Mouse (Mus musculus) MEL (cell line): Measurements from ENCODE around the gene Zp3. TPM values are rescaled to one million over a fixed set of nuclear protein-coding genes. Genes with fewer than 3 reads are reported as not detected.

Source experiments
- DNase-seq: peaks from one replicate; pipeline ENCODE4 v3.0.0; 2011; ENCODE audit warnings: low read depth, low spot score
- H3K27ac ChIP-seq: 2 replicates; pipeline ENCODE4 v1.5.1; 2012; ENCODE audit warnings: low read depth, mild to moderate bottlenecking, control low read depth, low read length, moderate library complexity; ENCODE audit not compliant: control insufficient read depth
- H3K27me3 ChIP-seq, 2 experiments: fragments of 150-350 bp in 1 of 2; sonication (generic) in 1 of 2; 2 replicates each; pipeline ENCODE4 v1.6.1; 2012; ENCODE audit warnings: low read length in 2 of 2, mild to moderate bottlenecking in 2 of 2, improper control_type of control experiment in 1 of 2, moderate library complexity in 1 of 2; ENCODE audit not compliant: insufficient read depth in 2 of 2, control insufficient read depth in 1 of 2
- H3K36me3 ChIP-seq, 2 experiments: 2 replicates each; pipeline ENCODE4 v1.6.1; 2012 to 2014; ENCODE audit warnings: low read length in 2 of 2, improper control_type of control experiment in 1 of 2, inconsistent platforms in 1 of 2, mild to moderate bottlenecking in 1 of 2; ENCODE audit not compliant: insufficient read depth in 2 of 2, control insufficient read depth in 1 of 2
- H3K4me1 ChIP-seq, 2 experiments: fragments of 150-350 bp in 1 of 2; sonication (generic) in 1 of 2; 2 replicates each; pipeline ENCODE4 v1.6.1; 2012; ENCODE audit warnings: low read length in 2 of 2, improper control_type of control experiment in 1 of 2, mild to moderate bottlenecking in 1 of 2; ENCODE audit not compliant: insufficient read depth in 2 of 2, control insufficient read depth in 1 of 2
- H3K4me3 ChIP-seq, 2 experiments: fragments of 150-350 bp in 1 of 2; sonication (generic) in 1 of 2; 2 replicates each; pipeline ENCODE4 v1.5.1; 2012; ENCODE audit warnings: low read depth in 2 of 2, low read length in 2 of 2, mild to moderate bottlenecking in 2 of 2, moderate library complexity in 2 of 2, control low read depth in 1 of 2, improper control_type of control experiment in 1 of 2; ENCODE audit not compliant: control insufficient read depth in 1 of 2, insufficient read depth in 1 of 2
- H3K79me2 ChIP-seq: 2 replicates; pipeline ENCODE4 v1.6.1; 2012; ENCODE audit warnings: mild to moderate bottlenecking, low read length, moderate library complexity; ENCODE audit not compliant: control insufficient read depth, poor library complexity, insufficient read depth
- H3K9ac ChIP-seq: 2 replicates; pipeline ENCODE4 v1.6.1; 2012; ENCODE audit warnings: low read depth, mild to moderate bottlenecking, control low read depth, low read length, moderate library complexity; ENCODE audit not compliant: control insufficient read depth, poor library complexity, severe bottlenecking
- H3K9me3 ChIP-seq: fragments of 150-350 bp; sonication (generic); replicated peaks from 2 replicates; pipeline ENCODE4 v1.6.1; 2012; ENCODE audit warnings: mild to moderate bottlenecking, low read length, improper control_type of control experiment, moderate library complexity; ENCODE audit not compliant: insufficient read depth
- CHD1 ChIP-seq: IDR thresholded peaks from 2 replicates; pipeline ENCODE4 v1.6.1; 2012; ENCODE audit warnings: low read depth, mild to moderate bottlenecking, inconsistent platforms, low read length, improper control_type of control experiment
- CHD2 ChIP-seq: IDR thresholded peaks from 2 replicates; pipeline ENCODE4 v1.6.1; 2011; ENCODE audit warnings: low read length, improper control_type of control experiment
- CTCF ChIP-seq, 3 experiments: IDR thresholded peaks in 2 of 3; conservative IDR thresholded peaks in 1 of 3; 2 replicates each; pipeline ENCODE4 v1.5.1; 2011 to 2012; ENCODE audit warnings: low read length in 3 of 3, low read depth in 2 of 3, mild to moderate bottlenecking in 2 of 3, improper control_type of control experiment in 1 of 3, inconsistent platforms in 1 of 3, mixed read lengths in 1 of 3, moderate library complexity in 1 of 3; ENCODE audit not compliant: control insufficient read depth in 1 of 3, insufficient read depth in 1 of 3, poor library complexity in 1 of 3, severe bottlenecking in 1 of 3
- E2F4 ChIP-seq: IDR thresholded peaks from 2 replicates; pipeline ENCODE4 v1.6.1; 2011; ENCODE audit warnings: low read depth, low read length, improper control_type of control experiment, borderline replicate concordance
- ELF1 ChIP-seq: IDR thresholded peaks from 2 replicates; pipeline ENCODE4 v1.6.1; 2014; ENCODE audit warnings: low read depth, mild to moderate bottlenecking, inconsistent platforms, low read length, improper control_type of control experiment, moderate library complexity
- EP300 ChIP-seq, 2 experiments: IDR thresholded peaks; 2 replicates each; pipeline ENCODE4 v1.6.1; 2011; ENCODE audit warnings: improper control_type of control experiment in 2 of 2, low read length in 2 of 2, low read depth in 1 of 2, mild to moderate bottlenecking in 1 of 2
- GABPA ChIP-seq: IDR thresholded peaks from 2 replicates; pipeline ENCODE4 v1.6.1; 2012; ENCODE audit warnings: low read depth, mild to moderate bottlenecking, inconsistent platforms, low read length, improper control_type of control experiment, moderate library complexity
- HCFC1 ChIP-seq: IDR thresholded peaks from 2 replicates; pipeline ENCODE4 v1.6.1; 2012; ENCODE audit warnings: low read depth, mild to moderate bottlenecking, inconsistent platforms, low read length, improper control_type of control experiment, moderate library complexity
- JUND ChIP-seq: IDR thresholded peaks from 2 replicates; pipeline ENCODE4 v1.6.1; 2011; ENCODE audit warnings: low read depth, mild to moderate bottlenecking, improper control_type of control experiment, low read length
- KAT2A ChIP-seq: conservative IDR thresholded peaks from 2 replicates; pipeline ENCODE4 v1.6.1; 2012; ENCODE audit warnings: low read depth, low read length, improper control_type of control experiment, inconsistent platforms
- MAFK ChIP-seq: IDR thresholded peaks from 2 replicates; pipeline ENCODE4 v1.6.1; 2011; ENCODE audit warnings: low read depth, mild to moderate bottlenecking, low read length, improper control_type of control experiment, borderline replicate concordance
- MAX ChIP-seq: IDR thresholded peaks from 2 replicates; pipeline ENCODE4 v1.6.1; 2011; ENCODE audit warnings: low read length, improper control_type of control experiment
- MAZ ChIP-seq: IDR thresholded peaks from 2 replicates; pipeline ENCODE4 v1.6.1; 2012; ENCODE audit warnings: low read depth, mild to moderate bottlenecking, inconsistent platforms, low read length, improper control_type of control experiment
- MEF2A ChIP-seq: IDR thresholded peaks from 2 replicates; pipeline ENCODE4 v1.6.1; 2014; ENCODE audit warnings: low read depth, mild to moderate bottlenecking, inconsistent platforms, low read length, improper control_type of control experiment; ENCODE audit not compliant: poor library complexity, insufficient replicate concordance, severe bottlenecking; ENCODE audit errors: extremely low read depth
- MXI1 ChIP-seq: IDR thresholded peaks from 2 replicates; pipeline ENCODE4 v1.6.1; 2011; ENCODE audit warnings: mild to moderate bottlenecking, low read depth, low read length, improper control_type of control experiment
- MYB ChIP-seq: IDR thresholded peaks from 2 replicates; pipeline ENCODE4 v1.6.1; 2011; ENCODE audit warnings: mild to moderate bottlenecking, low read depth, low read length, improper control_type of control experiment
- MYC ChIP-seq: IDR thresholded peaks from 2 replicates; pipeline ENCODE4 v1.6.1; 2011; ENCODE audit warnings: low read depth, mild to moderate bottlenecking, low read length, improper control_type of control experiment, moderate library complexity
- NELFE ChIP-seq: IDR thresholded peaks from 2 replicates; pipeline ENCODE4 v1.6.1; 2011; ENCODE audit warnings: low read depth, low read length, improper control_type of control experiment
- NRF1 ChIP-seq: IDR thresholded peaks from 2 replicates; pipeline ENCODE4 v1.6.1; 2014; ENCODE audit warnings: low read depth, mild to moderate bottlenecking, inconsistent platforms, low read length, improper control_type of control experiment, moderate library complexity; ENCODE audit not compliant: poor library complexity, insufficient read depth, severe bottlenecking
- POLR2A ChIP-seq, 2 experiments: IDR thresholded peaks; 2 replicates each; pipeline ENCODE4 v1.6.1; 2011 to 2012; ENCODE audit warnings: low read length in 2 of 2, mild to moderate bottlenecking in 2 of 2, control low read depth in 1 of 2, improper control_type of control experiment in 1 of 2, low read depth in 1 of 2, moderate library complexity in 1 of 2; ENCODE audit not compliant: control insufficient read depth in 1 of 2, insufficient read depth in 1 of 2, poor library complexity in 1 of 2
- POLR2AphosphoS5 ChIP-seq: IDR thresholded peaks from 2 replicates; pipeline ENCODE4 v1.6.1; 2012; ENCODE audit warnings: low read depth, borderline replicate concordance, mild to moderate bottlenecking, inconsistent platforms, low read length, moderate library complexity, mixed read lengths
- RAD21 ChIP-seq: IDR thresholded peaks from 2 replicates; pipeline ENCODE4 v1.6.1; 2011; ENCODE audit warnings: mild to moderate bottlenecking, low read depth, low read length, improper control_type of control experiment
- RCOR1 ChIP-seq: IDR thresholded peaks from 2 replicates; pipeline ENCODE4 v1.6.1; 2012; ENCODE audit warnings: low read depth, mild to moderate bottlenecking, inconsistent platforms, low read length, improper control_type of control experiment
- SIN3A ChIP-seq: IDR thresholded peaks from 2 replicates; pipeline ENCODE4 v1.6.1; 2012; ENCODE audit warnings: low read length, improper control_type of control experiment, inconsistent platforms
- SMC3 ChIP-seq: IDR thresholded peaks from 2 replicates; pipeline ENCODE4 v1.6.1; 2011; ENCODE audit warnings: low read depth, low read length, improper control_type of control experiment
- TAL1 ChIP-seq: IDR thresholded peaks from 2 replicates; pipeline ENCODE4 v1.6.1; 2012; ENCODE audit warnings: mild to moderate bottlenecking, inconsistent platforms, low read length, moderate library complexity, mixed read lengths
- TBP ChIP-seq: IDR thresholded peaks from 2 replicates; pipeline ENCODE4 v1.8.0; 2011; ENCODE audit warnings: low read depth, low read length, improper control_type of control experiment
- UBTF ChIP-seq: IDR thresholded peaks from 2 replicates; pipeline ENCODE4 v1.6.1; 2012; ENCODE audit warnings: low read depth, mild to moderate bottlenecking, inconsistent platforms, low read length, improper control_type of control experiment, moderate library complexity, borderline replicate concordance; ENCODE audit not compliant: insufficient read depth
- USF2 ChIP-seq, 2 experiments: IDR thresholded peaks; 2 replicates each; pipeline ENCODE4 v1.6.1; 2011 to 2012; ENCODE audit warnings: improper control_type of control experiment in 2 of 2, low read length in 2 of 2, borderline replicate concordance in 1 of 2, inconsistent platforms in 1 of 2, low read depth in 1 of 2, mild to moderate bottlenecking in 1 of 2; ENCODE audit not compliant: insufficient read depth in 1 of 2
- ZC3H11A ChIP-seq: IDR thresholded peaks from 2 replicates; pipeline ENCODE4 v1.6.1; 2012; ENCODE audit warnings: low read depth, mild to moderate bottlenecking, inconsistent platforms, low read length, improper control_type of control experiment
- ZKSCAN1 ChIP-seq: IDR thresholded peaks from 2 replicates; pipeline ENCODE4 v1.6.1; 2012; ENCODE audit warnings: low read depth, mild to moderate bottlenecking, inconsistent platforms, low read length, improper control_type of control experiment, moderate library complexity
- ZMIZ1 ChIP-seq: IDR thresholded peaks from 2 replicates; pipeline ENCODE4 v1.6.1; 2012; ENCODE audit warnings: low read depth, mild to moderate bottlenecking, inconsistent platforms, low read length, improper control_type of control experiment, moderate library complexity
- polyA plus RNA-seq, 2 experiments: library from polyadenylated mRNA; stranded (reverse) in 1 of 2; unstranded in 1 of 2; fragments of >175 nt in 1 of 2; fragments of >200 nt in 1 of 2; gene quantifications; 2 replicates each; pipeline versions ENCODE4 v1.2.1 to v1.2.4; 2012; ENCODE audit warnings: low replicate concordance in 2 of 2, low read depth in 1 of 2; ENCODE audit not compliant: insufficient read length in 2 of 2, insufficient read depth in 1 of 2, missing spikeins in 1 of 2
- total RNA-seq: library from RNA; depleted of rRNA; stranded (reverse); fragments of 300-350 nt; gene quantifications from 2 replicates; pipeline ENCODE4 v1.2.3, GENCODE M21; 2012

Zp3 gene
- total and polyA plus RNA-seq, 3 experiments: not detected

GRCm38 (mm10) chr5:135962125-135962491 lies 17.8 kb upstream of the Zp3 start (continued):
- TF ChIP-seq E2F4 (no peak), TAL1 (no peak), ELF1 (no peak), ZMIZ1 (peak; percentile 59; the same call in 1 of the 2 replicates), MEF2A (no peak), RAD21 (no peak), MYC (no peak), KAT2A (no peak), EP300 (IDR thresholded peaks at IDR 0.05; ENCODE audit: low read depth in 1 of 2, low read length in 2 of 2) (peak in 1 of 2 experiments; percentile 26; a peak in 1 of 4 replicates), MYB (no peak), MAZ (peak; percentile 76), ZC3H11A (no peak), SIN3A (peak; percentile 66)

- DNase-seq: peak; percentile 100
- Histone ChIP-seq H3K4me1 (peaks cover 4 to 18% of the 10 kb centered on the region in 2 experiments; a peak in 3 of 4 replicates), H3K27ac (peak overlapping the region; percentile 75), H3K4me3 (peak overlapping the region; percentile 81 to 95), H3K9ac (peak overlapping the region; percentile 93), H3K27me3 (no peaks in the 10 kb centered on the region), H3K36me3 (peaks cover 0 to 17% of the 10 kb centered on the region in 2 experiments; a peak in 2 of 4 replicates), H3K9me3 (no peaks in the 10 kb centered on the region), H3K79me2 (peaks cover 4% of the 10 kb centered on the region; the same call in 1 of the 2 replicates)
- TF ChIP-seq ZC3H11A (no peak), RAD21 (no peak), ZMIZ1 (peak; percentile 93), TBP (peak; percentile 78), E2F4 (no peak), USF2 (IDR thresholded peaks at IDR 0.05; ENCODE audit: borderline replicate concordance in 1 of 2, insufficient read depth in 1 of 2, low read depth in 1 of 2, low read length in 2 of 2) (no peak), MAZ (peak; percentile 48), UBTF (0 out of 2 replicates have a peak, but pooled peaks have one; percentile 20), SMC3 (no peak), MXI1 (peak; percentile 45), MYB (no peak), CTCF (IDR thresholded peaks at IDR 0.05 in 2 of 3, conservative IDR thresholded peaks at IDR 0.05 in 1 of 3; ENCODE audit: control insufficient read depth in 1 of 3, insufficient read depth in 1 of 3, low read depth in 2 of 3, low read length in 3 of 3, poor library complexity in 1 of 3, severe bottlenecking in 1 of 3) (0 out of 6 replicates have a peak, but pooled peaks of 1 of the 3 experiments have one; percentile 12), MAFK (no peak), TAL1 (no peak), NELFE (peak; percentile 93), GABPA (no peak), POLR2AphosphoS5 (no peak), ZKSCAN1 (no peak), POLR2A (IDR thresholded peaks at IDR 0.05; ENCODE audit: control insufficient read depth in 1 of 2, insufficient read depth in 1 of 2, low read depth in 1 of 2, low read length in 2 of 2, poor library complexity in 1 of 2) (peak; percentile 58 to 88; a peak in 3 of 4 replicates), MAX (no peak), CHD2 (no peak), CHD1 (no peak), JUND (no peak), RCOR1 (0 out of 2 replicates have a peak, but pooled peaks have one; percentile 2), SIN3A (0 out of 2 replicates have a peak, but pooled peaks have one; percentile 3), NRF1 (peak; percentile 71), HCFC1 (peak; percentile 73)
These were observed 17.2 kb upstream of the Zp3 start for GRCm38 (mm10) chr5:135962492-135963279.
